Mouse (Mus musculus) embryonic fibroblast, embryonic 13.5 days (primary cell): ENCODE data around the gene Stap2. TPM values are rescaled to one million over a fixed set of nuclear protein-coding genes. Genes with fewer than 3 reads are reported as not detected.
A peak's percentile ranks its signal among the peaks of the same experiment; 100 is the strongest.

Experiments used
- H3K27ac ChIP-seq: 2 replicates; pipeline ENCODE4 v1.5.1; 2012; ENCODE audit warnings: low read length, control low read depth, inconsistent platforms; ENCODE audit not compliant: insufficient read depth
- H3K4me1 ChIP-seq: 2 replicates; pipeline ENCODE4 v1.6.1; 2011; ENCODE audit warnings: low read length; ENCODE audit not compliant: control insufficient read depth, insufficient read depth
- H3K4me3 ChIP-seq: 2 replicates; pipeline ENCODE4 v1.5.1; 2011; ENCODE audit warnings: mild to moderate bottlenecking, control low read depth, low read length; ENCODE audit not compliant: insufficient read depth
- CTCF ChIP-seq: IDR thresholded peaks from 2 replicates; pipeline ENCODE4 v1.5.1; 2011; ENCODE audit warnings: mild to moderate bottlenecking, control low read depth, low read length, moderate library complexity, borderline replicate concordance; ENCODE audit not compliant: insufficient read depth
- POLR2A ChIP-seq: IDR thresholded peaks from 2 replicates; pipeline ENCODE4 v1.6.1; 2011; ENCODE audit warnings: low read depth, mild to moderate bottlenecking, control low read depth, low read length, moderate library complexity
- polyA plus RNA-seq: library from polyadenylated mRNA; stranded (reverse); fragments of >200 nt; gene quantifications from 2 replicates; pipeline ENCODE4 v1.2.4, GENCODE M21; 2011; ENCODE audit warnings: low read depth; ENCODE audit not compliant: missing spikeins, insufficient read length

Gene Stap2
- polyA plus RNA-seq, 1 experiment, result 0.35 TPM

GRCm38 (mm10) chr17:56008356-56009087 is 3.1 kb upstream of the Stap2 start:
- Histone ChIP-seq H3K4me1 (no peaks in the 10 kb centered on the region), H3K27ac (peak overlapping the region; percentile 78), H3K4me3 (peak overlapping the region; percentile 51)
- no peak for TF ChIP-seq CTCF
- peak; percentile 72; the same call in 1 of the 2 replicates for TF ChIP-seq POLR2A

GRCm38 (mm10) chr17:56007444-56008355 is 2.3 kb upstream of the Stap2 start:
- H3K27ac ChIP-seq, result peak overlapping the region; percentile 8; the same call in 1 of the 2 replicates
- H3K4me1 ChIP-seq, result no peaks in the 10 kb centered on the region
- TF ChIP-seq CTCF, result no peak
- TF ChIP-seq POLR2A, result no peak; the same call in 1 of the 2 replicates
- H3K4me3 ChIP-seq, result no peak overlapping the region

GRCm38 (mm10) chr17:56006956-56007355 is 1.6 kb upstream of the Stap2 start:
- TF ChIP-seq POLR2A (no peak), CTCF (no peak)
- Histone ChIP-seq H3K4me3 (no peak overlapping the region), H3K27ac (no peak overlapping the region), H3K4me1 (no peaks in the 10 kb centered on the region)

GRCm38 (mm10) chr17:56003000-56003399 is 2.4 kb downstream of the Stap2 start:
- no peaks in the 10 kb centered on the region for H3K4me1 ChIP-seq
- no peak overlapping the region for H3K27ac ChIP-seq
- no peak for TF ChIP-seq POLR2A
- TF ChIP-seq CTCF, result no peak
- H3K4me3 ChIP-seq, result no peak overlapping the region

GRCm38 (mm10) chr17:55999794-56000499 is 5.4 kb downstream of the Stap2 start:
- Histone ChIP-seq H3K4me3 (no peak overlapping the region), H3K27ac (no peak overlapping the region), H3K4me1 (no peaks in the 10 kb centered on the region)
- no peak for TF ChIP-seq CTCF
- TF ChIP-seq POLR2A, result no peak

GRCm38 (mm10) chr17:55996007-55996406 is 9.4 kb downstream of the Stap2 start:
- TF ChIP-seq POLR2A, result no peak
- no peak for TF ChIP-seq CTCF
- Histone ChIP-seq H3K4me3 (no peak overlapping the region), H3K27ac (no peak overlapping the region), H3K4me1 (no peaks in the 10 kb centered on the region)

GRCm38 (mm10) chr17:55990278-55990898 is 15.0 kb downstream of the Stap2 start:
- Histone ChIP-seq H3K27ac (no peak overlapping the region), H3K4me3 (no peak overlapping the region), H3K4me1 (no peaks in the 10 kb centered on the region)
- TF ChIP-seq POLR2A (no peak), CTCF (no peak)

GRCm38 (mm10) chr17:55986030-55986961 is 19.1 kb downstream of the Stap2 start, which contains the start of gene Fsd1:
TSS of gene Fsd1 (plus strand) at chr17:55986509.
- Histone ChIP-seq H3K27ac (no peak within 1 kb of the TSS), H3K4me3 (peak within 1 kb of the TSS; percentile 47), H3K4me1 (no peaks in the 10 kb centered on the region)
- TF ChIP-seq POLR2A (no peak; the same call in 1 of the 2 replicates), CTCF (no peak)
